Mouse (Mus musculus): ENCODE results near the gene Pithd1.
"Not testable (repeated sequence)": the region's sequence is repeated elsewhere in the genome, so short reads cannot be mapped to it uniquely, and the experiment has no call there.

Gene Pithd1

DNA sequence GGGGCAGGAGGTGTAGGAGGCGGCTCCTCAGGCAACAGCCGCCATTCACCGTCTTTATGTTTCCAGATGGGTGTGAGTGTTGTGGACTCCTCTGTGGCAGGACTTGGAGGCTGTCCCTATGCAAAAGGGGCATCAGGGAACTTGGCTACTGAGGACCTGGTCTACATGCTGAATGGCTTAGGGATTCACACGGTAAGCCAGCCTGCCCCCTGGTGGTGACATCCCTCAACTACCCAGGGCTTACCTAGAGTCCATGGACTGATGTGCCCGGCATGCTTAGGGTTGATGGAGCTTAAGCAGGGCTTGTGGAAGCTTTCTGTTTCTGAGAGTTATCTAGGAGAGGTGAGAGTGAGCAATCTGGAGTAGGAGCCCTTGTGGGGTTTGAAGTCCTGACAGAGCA lies 26.3 kb downstream of the Pithd1 start:
- peak; percentile 79 for DNase-seq

GRCm38 (mm10) chr4:135958354-135958753 lies 28.7 kb downstream of the Pithd1 start:
- DNase-seq, result no peak

- no peak for DNase-seq
Observed at GRCm38 (mm10) chr4:135955886-135956285, 31.2 kb downstream of the Pithd1 start.

DNA sequence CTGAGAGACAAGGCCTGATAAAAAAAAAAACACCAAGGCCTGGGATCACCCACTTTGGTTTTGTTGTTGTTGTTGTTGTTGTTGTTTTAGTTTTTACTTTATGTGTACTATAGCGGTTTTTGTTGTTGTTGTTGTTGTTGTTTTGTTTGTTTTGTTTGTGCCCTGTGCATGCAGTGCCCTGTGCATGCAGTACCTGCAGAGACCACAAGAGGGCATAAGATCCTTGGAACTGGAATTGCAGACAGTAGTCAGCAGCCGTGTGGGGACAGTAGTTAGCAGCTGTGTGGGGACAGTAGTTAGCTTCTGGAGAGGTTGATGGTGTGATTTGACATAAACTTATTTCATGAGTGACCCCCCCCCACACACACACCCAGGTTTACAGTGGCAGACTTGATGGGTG lies 32.8 kb downstream of the Pithd1 start:
- peak; percentile 76 for DNase-seq

GRCm38 (mm10) chr4:135953179-135953578 lies 33.9 kb downstream of the Pithd1 start:
- DNase-seq, result no peak

DNA sequence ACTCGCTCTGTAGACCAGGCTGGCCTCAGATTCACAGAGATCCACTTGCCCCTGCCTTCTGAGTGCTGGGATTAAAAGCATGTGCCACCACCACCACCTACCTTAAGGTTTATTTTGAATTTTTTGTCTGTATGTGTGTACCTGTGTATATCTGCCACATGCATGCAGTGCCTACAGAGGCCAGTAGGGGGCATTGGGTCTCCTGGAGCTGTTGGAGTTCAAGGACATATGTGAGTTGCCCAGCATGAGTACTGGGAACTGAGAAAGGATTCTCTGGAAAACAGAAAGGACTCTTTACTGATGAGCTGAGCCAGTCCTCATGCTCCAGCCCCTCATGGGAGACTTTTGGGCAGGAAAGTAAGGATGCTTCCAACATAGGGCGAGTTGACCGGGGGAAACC lies 35.6 kb downstream of the Pithd1 start:
- DNase-seq, result peak; percentile 42

- peak; percentile 38 for DNase-seq
Observed at GRCm38 (mm10) chr4:135950365-135950764, 36.7 kb downstream of the Pithd1 start.

DNA sequence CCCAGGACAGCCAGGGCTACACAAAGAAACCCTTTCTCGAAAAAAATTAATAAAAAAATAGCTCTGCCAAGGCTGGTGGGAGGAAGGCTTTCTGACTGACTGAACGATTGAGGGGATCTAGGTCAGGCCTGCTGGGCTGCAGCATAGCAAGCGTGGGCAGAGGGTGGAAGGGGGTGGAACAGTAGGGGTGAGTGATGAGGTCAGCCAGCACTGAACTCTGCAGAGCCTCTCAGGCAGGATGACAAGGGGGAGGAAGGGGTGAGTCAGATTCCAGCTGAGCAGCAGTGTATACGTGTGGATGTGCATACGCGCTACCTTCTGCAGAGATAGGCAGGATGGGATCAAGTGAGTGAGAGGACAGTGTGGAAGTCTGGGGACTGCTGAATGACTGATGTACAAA lies 37.2 kb downstream of the Pithd1 start:
- DNase-seq, result peak; percentile 63

GRCm38 (mm10) chr4:135949475-135949874 lies 37.6 kb downstream of the Pithd1 start:
- no peak for DNase-seq

DNA sequence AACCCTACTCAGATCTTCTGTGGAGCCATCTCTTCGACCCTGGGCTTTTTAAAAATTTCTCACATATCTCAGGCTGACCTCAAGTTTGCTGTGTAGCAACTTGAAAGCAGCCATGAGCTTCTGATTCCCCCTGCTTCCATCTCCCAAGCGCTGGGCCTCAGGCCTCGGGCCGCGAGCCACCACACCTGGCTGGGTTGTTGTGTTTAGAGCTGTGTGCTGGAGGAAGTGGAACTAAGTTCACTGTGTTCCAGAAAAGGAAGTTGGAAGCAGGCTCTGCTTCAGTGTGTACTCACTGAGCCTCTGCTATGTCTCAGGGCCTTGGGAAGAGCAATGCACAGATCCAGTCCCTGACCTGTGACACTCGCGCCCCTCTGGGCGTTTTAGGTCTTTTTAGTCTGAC lies 38.9 kb downstream of the Pithd1 start:
- no peak for DNase-seq

GRCm38 (mm10) chr4:135946659-135947301 lies 40.3 kb downstream of the Pithd1 start:
- no peak for DNase-seq

DNA sequence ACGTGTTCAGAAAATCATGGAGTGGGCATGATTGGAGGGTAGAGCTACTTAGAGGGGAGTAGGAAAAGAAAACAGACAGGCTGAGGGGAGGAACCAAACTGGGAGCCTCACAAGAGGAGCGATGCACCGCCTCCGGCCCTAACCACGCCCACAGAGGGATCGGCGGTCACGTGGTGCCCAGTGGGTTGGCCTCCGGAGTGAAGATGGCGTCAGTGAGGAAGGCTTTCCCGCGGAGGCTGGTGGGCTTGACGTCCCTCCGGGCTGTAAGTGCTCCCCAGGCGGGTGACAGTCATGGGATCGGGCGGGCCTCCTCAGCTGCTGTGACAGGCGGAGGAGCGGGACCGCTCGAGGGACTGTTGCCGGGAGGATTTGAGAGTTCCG lies 40.8 kb downstream of the Pithd1 start, which contains the start of gene Hmgcl:
TSS of gene Hmgcl (plus strand) at position 171 of the 381 bp plus-strand sequence.
- DNase-seq, result peak; percentile 93

- no peak for DNase-seq
Observed at GRCm38 (mm10) chr4:135945706-135946105, 41.4 kb downstream of the Pithd1 start.

DNA sequence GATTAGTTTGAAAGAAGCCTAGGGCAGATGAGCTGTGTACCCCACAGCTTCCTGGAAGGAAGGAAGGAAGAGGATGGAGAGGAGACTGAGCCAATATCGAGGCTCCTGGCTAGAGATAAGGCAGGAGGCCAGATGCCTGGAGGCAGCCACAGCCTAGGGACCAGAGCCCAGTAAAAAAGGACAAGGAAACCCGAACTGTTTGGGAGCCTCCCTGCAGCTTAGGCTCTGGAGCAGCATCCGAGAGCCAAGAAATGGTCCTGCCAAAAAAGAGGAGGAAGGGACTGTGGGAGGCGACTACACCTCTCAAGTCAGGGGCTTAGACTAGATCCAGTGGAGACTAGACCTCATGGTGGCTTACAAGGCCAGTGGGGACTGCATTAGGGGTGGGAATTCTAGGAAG lies 43.7 kb downstream of the Pithd1 start:
- no peak for DNase-seq

DNA sequence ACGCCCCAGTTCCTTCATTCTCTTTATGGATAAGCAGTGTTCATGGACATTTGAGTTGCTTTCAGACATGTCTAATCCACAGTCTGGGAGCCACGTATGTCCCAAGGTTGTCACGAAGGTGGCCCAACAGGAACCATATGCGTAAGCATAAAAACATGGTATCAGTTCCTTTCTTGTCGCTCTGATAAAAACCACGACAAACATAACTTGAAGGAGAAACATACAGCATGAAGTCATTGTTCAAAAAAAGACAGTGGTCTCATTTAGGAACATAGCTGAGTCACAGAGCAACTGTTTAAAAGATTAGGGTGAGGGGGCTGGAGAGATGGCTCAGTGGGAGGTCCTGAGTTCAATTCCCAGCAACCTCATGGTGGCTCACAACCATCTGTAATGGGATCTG lies 44.9 kb downstream of the Pithd1 start:
- DNase-seq, result no peak

GRCm38 (mm10) chr4:135941026-135941425 lies 46.0 kb downstream of the Pithd1 start:
- not testable (repeated sequence) for DNase-seq

- DNase-seq, result no peak
Observed at GRCm38 (mm10) chr4:135938858-135939257, 48.2 kb downstream of the Pithd1 start.

DNA sequence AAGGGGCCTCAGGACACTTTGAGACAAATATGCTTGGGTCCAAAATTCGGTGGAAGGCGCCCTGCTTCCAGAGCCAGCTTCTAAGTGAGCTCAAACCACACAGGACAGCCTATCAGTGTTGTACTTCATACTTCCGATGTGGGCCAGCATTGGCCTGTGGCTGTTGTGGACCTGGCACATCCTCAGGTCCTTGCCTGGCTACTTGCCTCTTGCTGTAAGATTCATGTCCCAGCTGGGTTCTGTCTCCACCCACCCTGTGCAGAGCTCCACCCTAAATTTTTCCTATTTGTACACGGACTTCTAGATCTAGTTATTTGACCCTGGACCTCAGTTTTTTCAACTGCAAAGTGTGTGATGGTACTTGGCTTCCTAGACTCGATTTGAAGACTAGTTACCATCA lies 51.6 kb downstream of the Pithd1 start:
- no peak for DNase-seq

DNA sequence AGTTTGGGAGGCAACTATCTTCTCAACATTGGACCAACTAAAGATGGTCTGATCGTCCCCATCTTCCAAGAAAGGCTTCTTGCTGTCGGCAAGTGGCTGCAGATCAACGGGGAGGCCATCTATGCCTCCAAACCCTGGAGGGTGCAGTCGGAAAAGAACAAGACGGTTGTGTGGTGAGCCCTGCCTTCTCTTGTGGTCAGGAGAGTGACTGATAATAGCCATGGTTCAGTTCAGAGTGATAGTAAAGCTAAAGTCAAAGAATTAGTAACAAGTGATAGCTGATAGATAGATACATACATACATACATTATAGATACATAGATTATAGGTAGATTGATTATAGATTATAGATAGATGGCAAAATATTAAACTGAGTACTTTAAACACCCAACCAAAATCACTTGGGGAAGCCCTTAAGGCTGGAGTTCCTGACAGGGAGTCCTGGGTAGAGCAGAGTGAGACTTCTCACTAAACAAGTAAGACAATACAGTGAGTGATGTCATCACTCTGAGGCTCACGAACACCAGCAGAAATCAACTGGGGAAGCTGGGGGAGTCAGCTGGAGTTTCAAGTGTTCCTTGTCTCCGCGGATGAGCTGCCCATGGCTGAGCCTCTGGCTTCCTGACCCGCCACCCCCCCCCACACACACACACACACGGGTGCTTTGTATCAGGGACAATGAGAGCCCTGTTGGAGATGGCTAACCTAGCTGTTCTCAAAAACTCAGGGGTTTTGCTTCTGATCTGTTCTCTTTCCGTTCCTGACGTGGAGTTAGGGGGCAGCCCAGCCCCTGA lies 52.2 kb downstream of the Pithd1 start:
- no peak for DNase-seq

- DNase-seq, result no peak
Observed at GRCm38 (mm10) chr4:135931832-135932231, 55.2 kb downstream of the Pithd1 start.

DNA sequence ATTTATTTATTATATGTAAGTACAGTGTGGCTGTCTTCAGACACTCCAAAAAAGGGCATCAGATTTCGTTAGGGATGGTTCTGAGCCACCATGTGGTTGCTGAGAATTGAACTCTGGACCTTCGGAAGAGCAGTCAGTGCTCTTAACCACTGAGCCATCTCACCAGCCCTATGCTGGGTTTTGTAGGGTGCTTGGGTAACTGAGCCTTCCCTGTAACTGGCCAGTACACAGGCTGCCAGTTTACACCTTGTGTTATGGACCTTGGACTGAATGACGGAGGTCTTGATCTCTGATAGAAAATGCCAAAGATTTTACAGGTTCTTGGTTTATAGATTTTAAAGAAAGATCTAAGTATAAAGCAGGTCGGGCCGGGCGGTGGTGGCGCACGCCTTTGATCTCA lies 56.8 kb downstream of the Pithd1 start:
- DNase-seq, result no peak

GRCm38 (mm10) chr4:135929828-135930227 lies 57.2 kb downstream of the Pithd1 start:
- no peak for DNase-seq

GRCm38 (mm10) chr4:135929405-135929804 lies 57.7 kb downstream of the Pithd1 start:
- no peak for DNase-seq

GRCm38 (mm10) chr4:135928376-135928775 lies 58.7 kb downstream of the Pithd1 start:
- no peak for DNase-seq

GRCm38 (mm10) chr4:135926861-135927260 lies 60.2 kb downstream of the Pithd1 start:
- no peak for DNase-seq

Measured in cerebellum, adult 8-10 months (tissue).